ENCODE assay signal across 8 mouse cellular contexts in genomic region chr4:115058317-115058761, GRCm38 (mm10). TPM values are rescaled to one million over a fixed set of nuclear protein-coding genes. Genes with fewer than 3 reads are reported as not detected.
DNase-seq lines count a peak whose midpoint lies in the region; ATAC-seq and TF ChIP-seq lines count a peak whose summit lies in the region.

No protein-coding gene starts in this region.

- peak overlapping the region; percentile 13; the same call in 1 of the 2 replicates for H3K4me2 ChIP-seq in embryonic facial prominence, embryonic 14.5 days (ENCODE audit: low read depth, low read length)
- peak overlapping the region; percentile 69 for H3K4me2 ChIP-seq in lung, embryonic 14.5 days

- H3K9ac ChIP-seq in embryonic facial prominence, embryonic 14.5 days (ENCODE audit: low read depth, low read length): no peak overlapping the region
- H3K9ac ChIP-seq in lung, embryonic 14.5 days: peak overlapping the region; percentile 65

- H3K27ac ChIP-seq in embryonic facial prominence, embryonic 14.5 days (replicated peaks; ENCODE audit: low read depth, low read length): no peak overlapping the region
- peak overlapping the region; percentile 88 for H3K27ac ChIP-seq in lung, embryonic 14.5 days (ENCODE audit: low read depth)

- peaks cover 98% of the 10 kb centered on the region for H3K27me3 ChIP-seq in embryonic facial prominence, embryonic 14.5 days (replicated peaks; ENCODE audit: control insufficient read depth, insufficient read depth, low read length)
- H3K27me3 ChIP-seq in lung, embryonic 14.5 days (ENCODE audit: insufficient read depth, low read length): peaks cover 98% of the 10 kb centered on the region

- H3K4me3 ChIP-seq in embryonic facial prominence, embryonic 14.5 days (ENCODE audit: low read depth, low read length): peak overlapping the region; percentile 41
- peak overlapping the region; percentile 45 for H3K4me3 ChIP-seq in lung, embryonic 14.5 days (ENCODE audit: low read depth, low read length)

- 1% methylated on average over 20 of the region's 20 CpGs for WGBS in embryonic facial prominence, embryonic 14.5 days
- WGBS in lung, embryonic 14.5 days: 2% methylated on average over 20 of the region's 20 CpGs

- DNase-seq in adrenal gland, postnatal 14 days: peak; percentile 30
- no peak for DNase-seq in adrenal gland, adult 18-20 months (ENCODE audit: low spot score in 2 of 2)
- no peak for DNase-seq in embryonic facial prominence, embryonic 14.5 days (ENCODE audit: low spot score)
- peak; percentile 60 for DNase-seq in induced T-regulatory cell, adult 2 months (ENCODE audit: low read depth)
- peak; percentile 47 for DNase-seq in lung, embryonic 14.5 days
- DNase-seq in retina, postnatal 1 day: peak; percentile 62
- DNase-seq in adrenal gland, adult 2 months: no peak
- no peak for DNase-seq in right cerebral cortex, postnatal 14 days

- no peaks in the 10 kb centered on the region for H3K36me3 ChIP-seq in embryonic facial prominence, embryonic 14.5 days (ENCODE audit: control insufficient read depth, insufficient read depth, low read length)
- no peaks in the 10 kb centered on the region for H3K36me3 ChIP-seq in lung, embryonic 14.5 days (ENCODE audit: insufficient read depth)

- no peak for ATAC-seq in embryonic facial prominence, embryonic 14.5 days (ENCODE audit: low read depth)
- ATAC-seq in lung, embryonic 14.5 days (ENCODE audit: insufficient read depth): no peak

- peaks cover 12% of the 10 kb centered on the region for H3K4me1 ChIP-seq in embryonic facial prominence, embryonic 14.5 days (ENCODE audit: control insufficient read depth, insufficient read depth, low read length)
- H3K4me1 ChIP-seq in lung, embryonic 14.5 days (ENCODE audit: insufficient read depth): 0 out of 2 replicates have a peak, but pooled peaks cover 3% of the 10 kb centered on the region

- H3K9me3 ChIP-seq in embryonic facial prominence, embryonic 14.5 days (ENCODE audit: control insufficient read depth, low read length): no peaks in the 10 kb centered on the region
- no peaks in the 10 kb centered on the region for H3K9me3 ChIP-seq in lung, embryonic 14.5 days (ENCODE audit: low read depth, low read length)

- no peak for TF ChIP-seq CTCF in lung, embryonic 14.5 days (IDR thresholded peaks at IDR 0.05; ENCODE audit: low read depth)

RNA-seq across cellular contexts. Expression of gene Tal1, which starts 2.1 kb away (rescaled TPM):
- total RNA-seq in adrenal gland, postnatal 14 days (2021): 5.2 and 7.3 TPM in 2 replicates
- 1 to 10 TPM; 2.5 TPM for total RNA-seq in adrenal gland, adult 18-20 months (2021)
- 1.3 and 1.6 TPM in 2 replicates for polyA plus RNA-seq in embryonic facial prominence, embryonic 14.5 days (2014; fragmentation: Nextera tagmentation; extraction: Ambion mirVana)
- 3.3 and 3.4 TPM in 2 replicates for polyA plus RNA-seq in lung, embryonic 14.5 days (2014; fragmentation: Nextera tagmentation; extraction: Ambion mirVana)
- 1 to 10 TPM; 1.8 to 2.8 TPM for total RNA-seq in adrenal gland, adult 2 months (2021)
- 5.1 and 8.9 TPM in 2 replicates for polyA plus RNA-seq in adrenal gland, adult 2 months (2012; rRNA removed)

RNA-seq across cellular contexts. Expression of gene Pdzk1ip1, which starts 30.2 kb away (rescaled TPM):
- total RNA-seq in adrenal gland, postnatal 14 days (2021): 0.53 and 2.4 TPM in 2 replicates
- 1 to 10 TPM in 1 of 2 experiments, under 1 TPM in 1; 0.99 to 1.0 TPM for total RNA-seq in adrenal gland, adult 18-20 months (2021)
- polyA plus RNA-seq in embryonic facial prominence, embryonic 14.5 days (2014; fragmentation: Nextera tagmentation; extraction: Ambion mirVana): 7.7 and 18.5 TPM in 2 replicates
- polyA plus RNA-seq in lung, embryonic 14.5 days (2014; fragmentation: Nextera tagmentation; extraction: Ambion mirVana): 13.3 and 15.0 TPM in 2 replicates
- under 1 TPM; 0.48 to 0.61 TPM for total RNA-seq in adrenal gland, adult 2 months (2021)
- polyA plus RNA-seq in adrenal gland, adult 2 months (2012; rRNA removed): 5.1 and 10.0 TPM in 2 replicates

RNA-seq across cellular contexts. Expression of gene Stil, which starts 58.4 kb away (rescaled TPM):
- 1.9 and 2.3 TPM in 2 replicates for total RNA-seq in adrenal gland, postnatal 14 days (2021)
- total RNA-seq in adrenal gland, adult 18-20 months (2021): under 1 TPM; 0.30 to 0.38 TPM
- 11.8 and 14.1 TPM in 2 replicates for polyA plus RNA-seq in embryonic facial prominence, embryonic 14.5 days (2014; fragmentation: Nextera tagmentation; extraction: Ambion mirVana)
- 23.3 and 26.0 TPM in 2 replicates for polyA plus RNA-seq in lung, embryonic 14.5 days (2014; fragmentation: Nextera tagmentation; extraction: Ambion mirVana)
- total RNA-seq in adrenal gland, adult 2 months (2021): under 1 TPM; 0.31 to 0.58 TPM
- 0.10 and 0.13 TPM in 2 replicates for polyA plus RNA-seq in adrenal gland, adult 2 months (2012; rRNA removed)

Comparison
In these comparisons a context has a peak if more than half of its experiments do, and no peak if none do; other contexts are left out.
1. DNase-seq: peak in adrenal gland, postnatal 14 days (single experiment), induced T-regulatory cell, adult 2 months (single experiment), lung, embryonic 14.5 days (single experiment) and retina, postnatal 1 day (single experiment); none in adrenal gland, adult 18-20 months (0 of 2), embryonic facial prominence, embryonic 14.5 days (single experiment), adrenal gland, adult 2 months (single experiment) and right cerebral cortex, postnatal 14 days (single experiment).